Mouse (Mus musculus): ENCODE measurements around the gene Slc18b1. TPM values are rescaled to one million over a fixed set of nuclear protein-coding genes. Genes with fewer than 3 reads are reported as not detected.

Gene Slc18b1
- total RNA-seq, 2 experiments from 2014 or later = 17.3 to 25.0 TPM

DNA sequence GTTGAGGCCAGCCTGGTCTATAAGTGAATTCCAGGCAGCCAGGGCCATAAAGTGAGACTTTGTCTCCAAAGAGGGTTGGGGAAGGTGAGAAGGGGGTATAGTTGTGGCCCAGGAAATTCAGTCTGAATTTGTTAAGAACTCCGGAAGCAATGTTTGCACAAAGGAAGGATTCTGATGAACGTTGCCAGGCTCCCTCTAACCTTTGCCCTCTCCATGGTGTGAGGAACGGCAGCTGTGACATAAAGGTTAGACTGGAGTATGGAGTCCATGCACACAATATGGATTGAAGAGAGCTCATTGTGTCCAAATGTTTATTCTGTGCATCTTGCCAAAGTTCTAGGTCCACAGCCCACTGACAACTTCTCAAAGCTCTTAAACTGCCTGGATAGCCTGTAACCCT is 3.1 kb downstream of the Slc18b1 start:
- DNase-seq (ENCODE audit: low spot score in 2 of 2) = no peak
- intact Hi-C loops (cut with DNase I) = no loop called here

DNA sequence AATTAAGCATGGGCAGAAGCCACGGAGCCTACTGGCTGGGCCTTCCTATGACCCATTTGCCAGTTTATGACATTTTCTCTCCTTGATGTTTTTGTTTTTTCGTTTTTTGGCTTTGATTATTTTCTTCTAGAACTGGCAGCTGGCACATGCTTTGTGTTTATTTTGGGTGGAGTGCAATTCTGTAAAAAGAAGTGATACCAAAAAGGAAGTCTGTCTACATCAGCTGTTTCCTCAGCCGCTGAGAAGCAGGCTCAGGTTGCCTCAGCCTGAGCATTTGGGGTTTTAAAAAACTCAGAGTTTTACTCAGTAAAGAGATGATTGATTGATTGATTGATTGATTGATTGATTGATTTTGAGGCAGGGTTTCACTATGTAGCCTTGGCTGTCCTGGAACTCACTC is 6.1 kb downstream of the Slc18b1 start:
- intact Hi-C loops (cut with DNase I) = no loop called here
- no peak for DNase-seq (ENCODE audit: low spot score in 2 of 2)

DNA sequence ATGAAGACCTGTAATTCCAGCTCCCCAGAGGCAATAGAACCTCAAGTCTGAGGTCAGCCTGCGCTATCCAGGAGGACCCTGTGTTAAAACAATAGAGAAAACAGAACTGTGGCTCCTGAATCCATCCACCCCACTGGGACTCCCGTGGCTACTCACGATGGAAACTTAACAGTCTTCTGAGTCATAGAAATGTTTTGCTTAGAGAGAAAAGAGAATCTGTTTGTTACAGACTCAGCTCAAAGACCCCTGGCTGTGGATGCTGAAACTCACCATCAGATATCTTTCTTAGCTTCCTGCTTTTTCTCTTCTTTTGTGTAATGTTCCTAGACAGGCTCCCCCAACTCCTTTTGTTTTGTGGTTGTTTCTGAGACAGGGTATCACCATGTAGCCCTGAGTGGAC is 7.9 kb downstream of the Slc18b1 start:
- DNase-seq (ENCODE audit: low spot score in 2 of 2) = no peak
- intact Hi-C loops (cut with DNase I) = no loop called here

DNA sequence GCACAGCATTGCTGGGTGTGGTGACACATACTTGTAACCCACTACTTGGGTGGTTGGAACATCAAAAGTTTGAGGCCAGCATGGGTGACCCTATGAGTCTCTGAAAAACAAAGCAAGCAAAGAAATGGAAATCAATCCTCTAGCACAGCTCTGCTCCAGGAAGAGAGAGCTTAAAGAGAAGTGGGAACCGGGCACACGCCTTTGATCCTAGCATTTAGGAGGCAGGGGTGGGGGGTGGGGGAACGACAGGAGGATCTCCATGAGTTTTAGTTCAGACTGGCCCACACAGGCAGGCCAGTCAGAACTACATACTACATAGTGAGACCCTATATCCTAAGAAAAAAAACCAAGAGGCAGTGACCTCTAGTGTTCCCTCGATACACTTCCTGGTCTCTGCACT is 9.4 kb downstream of the Slc18b1 start:
- intact Hi-C loops (cut with DNase I) = no loop called here

DNA sequence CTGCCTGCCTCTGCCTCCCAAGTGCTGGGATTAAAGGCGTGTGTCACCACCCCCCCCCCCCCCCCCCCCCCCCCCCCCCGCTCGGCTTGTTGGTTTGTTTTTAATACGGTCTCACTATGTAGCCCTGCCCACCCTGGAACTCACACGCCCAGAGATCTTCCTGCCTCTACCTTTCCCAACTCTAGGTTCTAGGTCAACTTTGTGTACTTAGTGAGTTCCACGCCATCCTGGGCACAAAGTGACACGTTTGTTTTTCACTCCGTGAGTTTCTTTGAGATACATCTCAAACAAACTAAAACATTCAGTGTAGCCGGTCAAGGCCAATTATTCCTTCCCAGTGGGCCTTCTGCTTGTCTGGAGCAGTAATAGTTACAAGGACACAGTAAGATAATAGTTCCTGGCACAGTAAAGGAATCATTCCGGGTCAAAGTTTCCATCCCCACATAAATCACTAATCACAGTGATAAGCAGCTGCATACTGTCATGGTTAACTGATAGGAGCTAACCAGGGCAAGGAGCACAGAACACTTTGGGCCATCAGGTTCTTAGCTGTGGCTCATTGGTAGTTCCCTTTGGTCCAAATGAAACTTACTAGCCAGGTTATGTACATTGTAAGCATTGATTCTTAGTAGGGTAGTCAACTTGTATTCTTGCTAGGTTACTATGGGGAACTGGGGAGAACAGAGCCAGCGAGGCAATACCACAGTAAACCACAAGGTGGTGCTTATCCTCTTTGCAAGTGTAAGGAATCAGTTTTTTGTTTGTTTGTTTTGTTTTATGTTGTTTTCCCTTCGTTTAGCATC is 15.1 kb downstream of the Slc18b1 start:
- DNase-seq (ENCODE audit: low spot score in 2 of 2) = peak; percentile 43 to 55
- intact Hi-C loops (cut with DNase I) = loop anchor here (2.0 kb wide), 1 partner anchor 269 kb away; no protein-coding TSS in a partner anchor

More for the DNA sequence above, 9.4 kb downstream of the Slc18b1 start:
- DNase-seq (ENCODE audit: low spot score in 2 of 2) = no peak

DNA sequence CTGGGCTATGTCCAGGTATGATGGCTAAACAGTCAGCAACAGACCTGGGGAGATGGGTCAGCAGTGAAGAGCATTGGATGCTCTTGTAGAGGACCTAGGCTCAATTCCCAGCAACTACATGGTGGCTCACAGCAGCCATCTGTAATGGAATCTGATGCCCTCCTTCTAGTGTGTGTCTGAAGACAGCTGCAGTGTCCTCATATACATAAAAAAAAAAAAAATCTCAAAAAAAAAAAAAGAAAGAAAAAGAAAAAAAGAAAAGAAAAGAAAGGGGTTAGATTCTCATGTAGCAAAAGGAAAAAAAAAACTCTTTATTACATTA is 15.6 kb downstream of the Slc18b1 start:
- intact Hi-C loops (cut with DNase I) = loop anchor here (2.0 kb wide), 1 partner anchor 268 kb away; no protein-coding TSS in a partner anchor
- no peak for DNase-seq (ENCODE audit: low spot score in 2 of 2)

DNA sequence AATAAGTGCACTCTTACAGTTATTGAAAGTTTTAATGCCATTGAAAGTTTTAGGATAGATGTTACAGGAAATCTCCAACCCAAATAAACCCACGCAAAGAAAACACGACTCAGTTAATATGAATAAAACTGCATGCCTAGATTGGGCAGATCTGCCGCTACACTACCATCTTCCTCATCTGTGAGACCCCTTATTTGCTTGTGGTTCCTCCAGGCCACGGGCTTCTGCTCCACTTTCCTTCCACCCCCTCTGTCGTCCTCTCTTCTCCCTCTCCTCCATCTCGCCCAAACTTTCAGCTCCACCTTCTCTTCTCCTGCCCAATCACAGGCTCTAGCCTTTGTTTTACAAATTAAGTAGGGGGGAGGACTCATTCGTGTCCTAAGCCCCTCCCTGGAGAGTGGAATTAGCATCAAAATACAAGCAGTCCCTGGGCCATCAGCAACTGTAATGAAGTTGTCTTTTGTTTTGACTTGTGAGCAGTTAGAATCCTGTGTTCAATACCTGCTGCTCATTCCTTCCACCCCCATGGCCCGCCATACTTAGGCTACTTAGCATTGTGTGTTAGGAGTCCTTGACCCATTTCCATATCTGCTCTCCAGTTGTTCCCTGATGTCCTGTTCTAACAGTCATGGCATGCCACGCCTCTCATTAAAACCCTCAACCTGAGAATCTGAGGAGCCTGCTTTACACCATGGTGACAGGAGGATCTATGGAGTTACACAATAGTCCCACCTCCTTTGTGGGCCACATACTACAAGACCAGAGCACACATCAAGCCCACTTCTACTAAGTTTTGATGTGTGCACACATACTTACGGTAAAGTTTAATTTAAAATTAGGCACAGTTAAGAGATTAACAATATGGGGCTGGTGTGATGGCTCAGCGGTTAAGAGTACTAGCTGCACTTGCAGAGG is 16.3 kb downstream of the Slc18b1 start:
- DNase-seq (ENCODE audit: low spot score in 2 of 2) = no peak
- intact Hi-C loops (cut with DNase I) = loop anchor here (2.0 kb wide), 1 partner anchor 268 kb away; no protein-coding TSS in a partner anchor

DNA sequence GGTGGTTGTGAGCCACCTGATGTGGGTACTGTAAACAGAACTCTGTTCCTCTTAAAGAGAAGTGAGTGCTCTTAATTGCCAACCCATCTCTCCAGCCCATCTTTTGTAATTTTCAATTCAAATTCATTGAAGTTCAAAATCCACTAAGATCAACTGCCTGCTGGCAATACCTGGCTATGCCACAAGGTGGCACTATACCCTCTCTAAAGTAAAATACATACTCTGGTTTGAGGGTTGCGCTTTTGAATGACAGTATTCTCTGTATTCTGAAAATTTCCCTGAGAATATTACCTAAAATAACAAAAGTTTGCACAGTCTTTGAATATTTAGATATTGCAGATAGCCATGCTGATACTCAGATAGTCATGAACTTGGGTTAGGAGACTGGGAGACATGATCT is 18.4 kb downstream of the Slc18b1 start:
- intact Hi-C loops (cut with DNase I) = loop anchor here (2.0 kb wide), 1 partner anchor 316 kb away; no protein-coding TSS in a partner anchor
- DNase-seq (ENCODE audit: low spot score in 2 of 2) = peak; percentile 39 to 67

DNA sequence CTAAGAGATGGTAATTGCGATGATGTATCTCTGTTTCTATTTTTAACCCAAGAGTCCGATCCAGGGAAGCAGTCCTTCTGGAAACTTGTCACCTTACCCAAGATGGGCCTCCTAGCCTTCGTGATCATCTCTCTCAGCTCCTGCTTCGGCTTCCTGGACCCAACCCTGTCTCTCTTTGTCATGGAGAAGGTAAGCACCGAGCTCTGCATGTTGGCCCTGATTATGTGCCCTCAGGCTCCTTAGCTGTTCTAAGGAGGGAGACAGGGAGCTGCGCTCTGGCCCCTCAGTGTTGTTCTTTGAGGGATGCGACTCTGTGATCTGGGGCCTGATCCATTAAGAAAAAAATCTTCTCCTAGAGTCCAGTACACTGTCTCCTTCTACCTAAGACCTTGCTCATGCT is 19.5 kb downstream of the Slc18b1 start:
- intact Hi-C loops (cut with DNase I) = no loop called here
- no peak for DNase-seq (ENCODE audit: low spot score in 2 of 2)

DNA sequence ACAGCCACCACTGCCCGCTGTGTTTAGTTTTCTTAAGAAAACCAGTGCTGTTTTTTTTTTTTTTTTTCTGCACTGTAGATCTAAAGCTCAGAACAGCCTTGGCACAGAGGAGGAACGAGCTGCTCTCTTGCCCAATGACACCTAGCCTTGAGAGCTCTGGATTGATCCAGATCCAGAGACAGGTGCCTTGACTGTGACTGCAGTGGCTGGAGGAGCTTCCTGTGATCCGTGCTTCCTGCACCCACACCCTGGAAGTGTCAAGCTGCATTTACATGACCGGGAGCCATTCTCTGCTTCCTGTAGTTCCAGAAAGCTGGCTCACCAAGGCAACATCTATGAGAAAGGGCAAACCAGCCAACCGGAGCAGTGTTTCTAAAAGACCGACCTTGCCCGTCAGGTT is 29.7 kb downstream of the Slc18b1 start:
- no peak for DNase-seq (ENCODE audit: low spot score in 2 of 2)
- intact Hi-C loops (cut with DNase I) = no loop called here

DNA sequence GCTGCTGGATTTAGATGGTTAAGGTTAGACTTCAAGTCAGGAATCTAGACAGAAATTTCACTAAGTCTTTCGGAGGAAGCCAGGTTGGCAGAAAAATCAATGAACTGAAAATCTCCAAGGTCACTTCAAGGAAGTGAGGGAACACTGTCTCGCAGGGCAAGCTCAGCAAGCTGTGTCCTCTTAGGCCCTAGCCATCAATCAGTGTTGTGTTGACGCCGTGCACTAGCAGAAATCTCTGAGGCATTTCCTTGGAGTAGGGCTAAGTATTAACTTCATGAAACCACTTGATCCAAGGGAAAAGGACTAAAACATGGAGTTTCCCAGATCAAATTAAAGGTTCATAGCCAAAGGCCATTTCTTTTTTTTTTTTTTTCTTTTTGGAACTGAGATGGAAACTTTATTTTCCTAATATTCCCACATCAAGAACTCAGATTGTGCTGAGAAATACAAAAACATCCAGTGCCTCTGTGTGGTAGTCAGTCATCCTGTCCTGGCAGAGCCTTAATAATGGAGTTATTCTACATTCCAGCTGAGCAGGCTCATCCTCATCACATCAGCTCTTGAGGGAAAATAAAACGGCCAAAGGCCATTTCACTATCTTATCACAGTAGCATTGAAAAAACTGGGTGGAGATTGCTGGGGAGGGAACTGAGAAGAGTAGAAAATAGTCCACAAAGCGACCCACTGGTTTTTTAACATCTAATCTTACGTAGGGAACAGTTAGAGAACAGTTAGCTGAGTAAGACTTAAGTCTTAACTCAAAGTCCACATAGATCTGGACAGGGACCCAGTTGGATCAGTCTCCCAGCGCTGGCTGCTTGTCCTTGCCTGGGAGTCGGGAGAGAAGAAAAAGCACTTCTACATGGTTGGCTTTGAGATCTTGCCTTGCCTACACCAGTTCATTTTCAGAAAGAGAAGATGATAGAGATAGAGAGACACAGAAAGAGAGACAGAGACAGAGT is 39.5 kb downstream of the Slc18b1 start:
- no peak for DNase-seq (ENCODE audit: low spot score in 2 of 2)
- intact Hi-C loops (cut with DNase I) = no loop called here

DNA sequence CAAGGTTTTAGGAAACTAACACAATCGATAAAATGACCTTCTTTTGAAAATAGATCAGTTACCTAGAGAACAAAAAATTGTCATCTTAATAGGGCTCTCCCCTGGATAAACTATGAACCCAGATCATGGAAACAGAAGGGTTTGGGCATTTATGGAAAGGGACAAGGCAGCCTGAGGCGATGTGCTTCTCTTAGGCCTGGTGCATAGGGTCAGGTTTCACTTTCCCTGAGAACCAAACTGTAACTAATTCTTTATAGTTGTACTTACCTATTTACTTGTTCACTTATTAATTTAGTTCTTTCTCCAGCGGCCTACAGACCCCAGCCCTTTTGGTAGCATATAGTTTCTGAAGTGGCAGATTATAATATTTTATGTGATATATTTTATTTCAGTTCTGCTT is 40.3 kb downstream of the Slc18b1 start:
- intact Hi-C loops (cut with DNase I) = no loop called here
- DNase-seq (ENCODE audit: low spot score in 2 of 2) = no peak

DNA sequence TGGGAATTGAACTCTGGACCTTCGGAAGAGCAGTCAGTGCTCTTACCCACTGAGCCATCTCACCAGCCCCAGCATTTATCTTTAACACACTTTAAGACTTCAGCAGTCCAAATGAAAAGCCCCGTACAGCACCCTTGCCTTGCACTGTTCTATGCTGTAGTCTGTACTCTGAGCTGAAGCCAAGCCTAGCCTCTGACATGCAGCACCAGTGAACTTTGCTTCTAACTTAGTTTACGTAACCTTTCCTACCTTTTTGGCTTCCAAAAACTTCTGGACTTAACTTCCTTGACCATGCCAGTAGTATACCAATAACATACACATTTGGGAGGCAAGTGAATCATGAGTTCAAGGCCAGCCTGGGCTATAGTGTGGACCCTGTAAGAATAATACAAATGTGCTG is 42.1 kb downstream of the Slc18b1 start:
- intact Hi-C loops (cut with DNase I) = no loop called here
- DNase-seq (ENCODE audit: low spot score in 2 of 2) = no peak

DNA sequence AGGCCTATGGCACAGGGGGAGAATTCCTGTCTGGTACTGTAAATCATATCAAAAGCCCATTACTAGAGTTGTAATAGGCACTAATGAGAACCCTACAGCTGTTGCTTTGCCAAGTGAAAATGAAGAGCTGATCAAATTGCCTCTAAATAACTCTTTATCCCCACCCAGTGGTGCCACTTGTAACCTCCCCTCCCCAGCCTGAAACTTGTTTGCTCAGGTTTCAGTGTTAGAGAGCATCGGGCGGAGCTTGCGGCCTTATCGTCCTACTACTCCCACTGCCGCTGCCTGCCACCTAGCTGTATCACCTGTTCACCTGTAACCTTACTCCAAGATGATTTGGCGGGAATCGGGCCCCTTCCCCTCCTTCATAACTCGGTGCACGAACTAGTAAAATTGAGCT is 42.6 kb downstream of the Slc18b1 start:
- DNase-seq (ENCODE audit: low spot score in 2 of 2) = no peak
- intact Hi-C loops (cut with DNase I) = no loop called here

DNA sequence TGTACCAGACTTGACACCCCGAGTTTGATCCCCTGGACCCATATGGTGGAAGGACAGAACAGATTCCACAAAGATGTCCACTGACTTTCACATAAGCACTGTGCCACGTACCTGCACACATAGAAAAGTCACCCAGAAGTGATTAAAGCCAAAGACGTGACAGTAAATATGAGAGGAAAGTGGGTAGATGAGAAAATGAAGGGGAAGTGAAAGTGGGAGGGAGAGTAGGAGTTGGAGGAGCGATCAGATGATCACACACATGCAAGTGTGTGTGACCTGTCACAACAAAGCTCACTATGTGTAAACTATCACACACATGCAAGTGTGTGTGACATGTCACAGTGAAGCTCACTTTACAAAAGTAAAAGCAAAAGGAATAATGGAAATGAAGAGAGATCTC is 43.7 kb downstream of the Slc18b1 start:
- DNase-seq (ENCODE audit: low spot score in 2 of 2) = no peak
- intact Hi-C loops (cut with DNase I) = no loop called here

DNA sequence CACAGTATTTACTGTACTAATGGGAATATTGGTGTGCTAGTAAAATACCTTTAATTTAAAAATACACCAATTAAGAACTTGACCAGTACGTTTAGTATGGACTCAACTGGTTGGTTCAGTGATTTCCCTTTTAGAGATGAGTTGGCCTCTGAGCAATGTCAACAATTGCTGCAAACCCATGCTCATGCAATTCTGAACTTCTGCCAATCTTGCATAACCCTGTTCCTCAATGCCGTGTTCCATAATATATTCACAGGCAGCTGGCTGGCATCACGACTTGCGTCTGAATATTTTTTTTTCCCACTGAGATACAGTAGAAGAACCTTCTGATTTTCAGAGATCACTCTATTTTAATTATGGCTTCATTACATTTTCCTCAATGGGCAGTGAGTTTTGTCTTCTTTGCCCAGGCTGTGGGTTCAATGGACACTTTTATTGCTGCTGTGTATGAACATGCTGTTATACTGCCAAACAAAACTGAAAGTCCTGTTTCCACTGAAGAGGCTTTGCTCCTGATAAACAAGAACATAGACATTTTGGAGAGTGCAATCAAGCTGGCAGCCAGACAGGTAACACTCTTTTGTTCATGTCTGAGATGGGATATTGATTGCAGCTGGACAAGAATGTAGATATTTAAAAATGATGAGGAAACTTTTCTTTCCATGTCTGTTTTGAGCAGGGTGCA is 54.6 kb downstream of the Slc18b1 start, which contains the start of gene Vnn3:
Gene Vnn3, plus strand, starts transcription at position 235 of the 685 bp plus-strand sequence.
- DNase-seq (ENCODE audit: low spot score in 2 of 2) = no peak
- intact Hi-C loops (cut with DNase I) = no loop called here

DNA sequence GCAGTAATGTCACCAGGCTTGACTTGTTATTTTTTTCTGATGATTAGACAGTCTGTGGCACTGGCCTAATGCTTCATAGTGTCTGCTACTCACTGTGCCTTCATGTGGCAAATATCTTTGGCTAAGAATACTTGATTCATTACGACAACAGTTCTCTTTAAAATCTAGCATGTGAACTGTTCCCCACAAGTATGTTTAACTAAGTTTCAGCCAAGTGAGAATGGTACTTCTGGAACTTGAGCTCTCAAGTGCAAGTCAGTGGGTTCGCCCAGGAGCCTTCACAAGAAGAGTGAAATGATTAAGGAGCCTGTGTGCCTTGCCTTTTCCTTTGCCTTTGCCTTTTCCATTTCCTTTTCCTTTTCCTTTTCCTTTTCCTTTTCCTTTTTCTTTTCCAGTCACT is 55.3 kb downstream of the Slc18b1 start:
- intact Hi-C loops (cut with DNase I) = no loop called here
- DNase-seq (ENCODE audit: low spot score in 2 of 2) = no peak

DNA sequence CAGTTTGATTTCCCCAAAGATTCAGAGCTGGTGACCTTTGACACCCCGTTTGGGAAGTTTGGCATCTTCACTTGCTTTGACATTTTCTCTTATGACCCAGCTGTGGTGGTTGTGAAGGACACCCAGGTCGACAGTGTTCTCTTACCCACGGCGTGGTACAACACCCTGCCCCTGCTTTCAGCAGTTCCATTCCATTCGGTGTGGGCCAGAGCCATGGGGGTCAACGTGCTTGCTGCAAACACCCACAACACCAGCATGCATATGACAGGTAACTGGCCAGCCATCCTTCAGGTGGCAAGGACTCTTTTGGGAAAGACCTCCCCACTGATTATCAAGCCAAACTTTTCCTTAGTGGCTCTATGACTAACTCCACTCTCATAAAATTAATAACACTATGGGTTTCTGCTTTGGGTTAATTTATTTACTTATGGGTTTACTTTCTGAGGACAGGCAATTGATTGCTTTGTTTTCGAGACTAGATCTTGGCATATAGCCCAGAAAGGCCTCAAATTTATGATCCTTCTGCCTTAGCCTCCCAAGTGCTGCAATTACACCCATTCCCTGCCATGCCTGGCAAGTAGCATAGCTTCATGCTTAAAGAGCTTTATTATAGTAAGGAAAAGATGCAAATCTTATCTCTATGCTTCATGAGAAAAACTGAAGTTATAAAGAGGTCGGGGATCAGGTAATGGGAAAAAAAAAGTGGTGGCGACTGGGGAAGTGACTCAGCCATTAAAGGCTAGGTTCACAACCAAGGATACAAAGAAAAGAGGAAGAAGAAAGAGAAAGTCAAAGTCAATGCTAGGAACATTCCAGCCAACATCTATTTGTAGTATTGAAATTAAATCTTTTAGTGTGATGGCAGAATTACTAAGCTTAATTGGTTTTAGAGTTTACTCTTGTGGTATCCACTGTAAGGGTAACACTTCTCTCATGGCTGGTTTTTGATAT is 67.9 kb downstream of the Slc18b1 start:
- DNase-seq (ENCODE audit: low spot score in 2 of 2) = no peak
- intact Hi-C loops (cut with DNase I) = no loop called here
